Mouse (Mus musculus) myocyte (in vitro differentiated cells): ENCODE measurements around the gene Dock4.

Experiments used
- CEBPB ChIP-seq: IDR thresholded peaks from 2 replicates; pipeline ENCODE4 v1.6.1; 2011; ENCODE audit warnings: mild to moderate bottlenecking, moderate library complexity; ENCODE audit not compliant: poor library complexity, insufficient read depth, severe bottlenecking
- E2F4 ChIP-seq: IDR thresholded peaks from one replicate; pipeline ENCODE4 v1.6.1; 2011; ENCODE audit warnings: mild to moderate bottlenecking, control low read depth, moderate library complexity; ENCODE audit not compliant: insufficient read depth
- MAX ChIP-seq: IDR thresholded peaks from one replicate; pipeline ENCODE4 v1.6.1; 2011; ENCODE audit warnings: low read depth, mild to moderate bottlenecking, control low read depth
- MYOD1 ChIP-seq, 3 experiments: IDR thresholded peaks; one replicate each; pipeline ENCODE4 v1.6.1; 2011; ENCODE audit warnings: control low read depth in 2 of 3, low read depth in 2 of 3, mild to moderate bottlenecking in 2 of 3, moderate library complexity in 1 of 3; ENCODE audit not compliant: insufficient read length in 2 of 3, control insufficient read depth in 1 of 3
- POLR2A ChIP-seq: IDR thresholded peaks from one replicate; pipeline ENCODE4 v1.6.1; 2011; ENCODE audit warnings: low read depth, mild to moderate bottlenecking, control low read depth, moderate library complexity; ENCODE audit not compliant: insufficient read length
- POLR2AphosphoS2 ChIP-seq: IDR thresholded peaks from one replicate; pipeline ENCODE4 v1.6.1; 2011; ENCODE audit warnings: low read depth, control low read depth; ENCODE audit not compliant: insufficient read length
- TCF12 ChIP-seq: IDR thresholded peaks from one replicate; pipeline ENCODE4 v1.6.1; 2011; ENCODE audit warnings: mild to moderate bottlenecking, control low read depth; ENCODE audit not compliant: poor library complexity, insufficient read depth, severe bottlenecking
- TCF3 ChIP-seq: IDR thresholded peaks from one replicate; pipeline ENCODE4 v1.6.1; 2011; ENCODE audit warnings: low read depth, control low read depth; ENCODE audit not compliant: insufficient read length
- USF1 ChIP-seq: IDR thresholded peaks from one replicate; pipeline ENCODE4 v1.6.1; 2011; ENCODE audit warnings: low read depth, mild to moderate bottlenecking, control low read depth, moderate library complexity

GRCm38 (mm10) chr12:40789379-40790361, 343.9 kb downstream of the Dock4 start:
- TF ChIP-seq POLR2A (no peak), MAX (no peak), CEBPB (no peak), USF1 (no peak), MYOD1 (IDR thresholded peaks at IDR 0.05; ENCODE audit: control insufficient read depth in 1 of 3, insufficient read length in 2 of 3, low read depth in 2 of 3) (no peak), TCF12 (no peak), E2F4 (no peak), POLR2AphosphoS2 (no peak), TCF3 (no peak)
